Mouse (Mus musculus) thymus, adult 2 months (tissue): ENCODE measurements around the gene Ppm1h.

ENCODE experiments used
- CTCF ChIP-seq: fragments of 200-500 bp; IDR thresholded peaks from 2 replicates; pipeline ENCODE4 v1.5.1; 2012; ENCODE audit warnings: mild to moderate bottlenecking, control low read depth, low read length, moderate library complexity, borderline replicate concordance; ENCODE audit not compliant: control insufficient read depth, poor library complexity, insufficient read depth; ENCODE audit errors: extremely low read depth
- POLR2A ChIP-seq: fragments of 200-500 bp; IDR thresholded peaks from 2 replicates; pipeline ENCODE4 v1.6.1; 2012; ENCODE audit warnings: mild to moderate bottlenecking, low read length, control low read depth, moderate library complexity; ENCODE audit not compliant: control insufficient read depth, poor library complexity, insufficient read depth; ENCODE audit errors: extremely low read depth

DNA sequence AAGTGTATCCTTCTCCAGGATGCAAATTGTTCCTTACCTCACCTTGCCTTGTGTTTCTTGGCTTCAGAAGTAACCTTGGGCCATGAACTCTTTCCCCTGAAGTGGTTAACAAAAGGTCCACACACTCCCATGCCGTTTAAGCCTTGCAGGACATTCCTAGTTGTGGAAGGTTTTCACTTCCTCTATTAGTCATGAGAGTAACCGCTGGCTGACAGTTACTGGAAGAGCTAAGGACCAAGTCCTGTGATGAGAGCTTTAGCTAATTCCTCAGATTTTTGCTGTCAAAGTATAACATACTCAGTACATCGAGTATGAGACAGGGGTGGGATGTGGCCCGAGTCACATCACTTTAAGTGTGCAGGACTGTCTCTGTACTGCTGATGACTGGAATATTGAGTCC lies 204.1 kb downstream of the Ppm1h start:
- no peak for TF ChIP-seq POLR2A
- TF ChIP-seq CTCF = no peak
